Mouse (Mus musculus) ES-E14 (cell line): ENCODE results near the gene Acot7.

Experiments
- HCFC1 ChIP-seq: IDR thresholded peaks from 2 replicates; pipeline ENCODE4 v1.6.1; 2012; ENCODE audit warnings: low read length, inconsistent platforms, borderline replicate concordance; ENCODE audit not compliant: insufficient read depth
- ZC3H11A ChIP-seq: IDR thresholded peaks from 2 replicates; pipeline ENCODE4 v1.6.1; 2012; ENCODE audit warnings: low read depth, mild to moderate bottlenecking, inconsistent platforms, low read length, borderline replicate concordance

DNA sequence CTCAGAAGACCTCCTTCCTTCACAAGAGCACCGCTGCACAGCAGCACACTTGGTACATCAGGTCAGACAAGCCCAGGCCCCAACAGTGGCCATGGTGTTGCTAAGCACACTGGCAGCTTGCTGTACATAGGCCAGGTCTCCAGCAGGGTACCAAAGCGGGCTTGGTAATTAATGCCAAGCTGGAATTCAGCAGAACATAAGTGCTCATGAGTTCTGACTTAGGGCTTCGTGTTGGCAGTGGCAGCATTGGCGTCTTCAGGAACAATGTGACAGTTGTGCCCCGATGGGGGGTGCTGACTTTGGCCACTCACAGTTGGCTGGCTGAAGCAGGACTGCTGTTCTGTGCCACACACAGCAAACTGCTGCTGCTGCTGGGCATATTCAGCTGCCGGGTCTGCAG lies 126.8 kb downstream of the Acot7 start:
- TF ChIP-seq ZC3H11A = no peak
- no peak for TF ChIP-seq HCFC1
